Mouse (Mus musculus) adrenal gland, adult 2 months (tissue): ENCODE results near the gene Sh3bp5. TPM values are rescaled to one million over a fixed set of nuclear protein-coding genes. Genes with fewer than 3 reads are reported as not detected.

ENCODE experiments used
- DNase-seq: peaks from one replicate; pipeline ENCODE4 v3.0.0; 2021
- polyA plus RNA-seq: library from polyadenylated mRNA; depleted of rRNA; stranded (reverse); fragments of >200 nt; gene quantifications from 2 replicates; pipeline ENCODE4 v1.2.3, GENCODE M21; 2012
- total RNA-seq, 2 experiments: library from RNA; stranded (reverse); gene quantifications; 2 replicates each; pipeline ENCODE4 v1.2.3; 2021

Gene Sh3bp5
- total and polyA plus RNA-seq, 3 experiments = 28.5 to 164 (median 111) TPM

- no peak for DNase-seq
These were observed 42.4 kb downstream of the Sh3bp5 start for GRCm38 (mm10) chr14:31393546-31393890.

GRCm38 (mm10) chr14:31392873-31393545 is 42.9 kb downstream of the Sh3bp5 start:
- no peak for DNase-seq

GRCm38 (mm10) chr14:31392300-31392699 is 43.6 kb downstream of the Sh3bp5 start:
- DNase-seq = no peak

GRCm38 (mm10) chr14:31389421-31390147 is 46.3 kb downstream of the Sh3bp5 start:
- DNase-seq = no peak

- DNase-seq = no peak
These were observed 47.6 kb downstream of the Sh3bp5 start for GRCm38 (mm10) chr14:31388086-31388872.

GRCm38 (mm10) chr14:31387301-31387981 is 48.4 kb downstream of the Sh3bp5 start:
- DNase-seq = no peak

- DNase-seq = peak; percentile 91
These were observed 49.7 kb downstream of the Sh3bp5 start for GRCm38 (mm10) chr14:31385977-31386697.

GRCm38 (mm10) chr14:31385406-31385805 is 50.5 kb downstream of the Sh3bp5 start:
- DNase-seq = no peak

GRCm38 (mm10) chr14:31384366-31385323 is 51.2 kb downstream of the Sh3bp5 start:
- DNase-seq = peak; percentile 88

- DNase-seq = no peak
These were observed 52.3 kb downstream of the Sh3bp5 start for GRCm38 (mm10) chr14:31383470-31384050.

- no peak for DNase-seq
These were observed 53.6 kb downstream of the Sh3bp5 start for GRCm38 (mm10) chr14:31382276-31382675.

- no peak for DNase-seq
These were observed 59.5 kb downstream of the Sh3bp5 start for GRCm38 (mm10) chr14:31376331-31376730.

GRCm38 (mm10) chr14:31374390-31374789 is 61.5 kb downstream of the Sh3bp5 start:
- no peak for DNase-seq

GRCm38 (mm10) chr14:31369377-31369776 is 66.5 kb downstream of the Sh3bp5 start:
- no peak for DNase-seq

- DNase-seq = no peak
These were observed 67.9 kb downstream of the Sh3bp5 start for GRCm38 (mm10) chr14:31367951-31368350.

GRCm38 (mm10) chr14:31365350-31365749 is 70.5 kb downstream of the Sh3bp5 start:
- DNase-seq = peak; percentile 74

GRCm38 (mm10) chr14:31364589-31364988 is 71.3 kb downstream of the Sh3bp5 start:
- no peak for DNase-seq

GRCm38 (mm10) chr14:31362236-31362635 is 73.6 kb downstream of the Sh3bp5 start:
- DNase-seq = no peak

- no peak for DNase-seq
These were observed 90.5 kb downstream of the Sh3bp5 start for GRCm38 (mm10) chr14:31345367-31345766.

- no peak for DNase-seq
These were observed 92.6 kb downstream of the Sh3bp5 start for GRCm38 (mm10) chr14:31343241-31343640.
